Mouse (Mus musculus): Measurements from ENCODE around the gene Rnaseh2c. TPM values are rescaled to one million over a fixed set of nuclear protein-coding genes. Genes with fewer than 3 reads are reported as not detected.
A peak's percentile ranks its signal among the peaks of the same experiment; 100 is the strongest.

Rnaseh2c gene
- total RNA-seq, 1 experiment, result 99.5 TPM

DNA sequence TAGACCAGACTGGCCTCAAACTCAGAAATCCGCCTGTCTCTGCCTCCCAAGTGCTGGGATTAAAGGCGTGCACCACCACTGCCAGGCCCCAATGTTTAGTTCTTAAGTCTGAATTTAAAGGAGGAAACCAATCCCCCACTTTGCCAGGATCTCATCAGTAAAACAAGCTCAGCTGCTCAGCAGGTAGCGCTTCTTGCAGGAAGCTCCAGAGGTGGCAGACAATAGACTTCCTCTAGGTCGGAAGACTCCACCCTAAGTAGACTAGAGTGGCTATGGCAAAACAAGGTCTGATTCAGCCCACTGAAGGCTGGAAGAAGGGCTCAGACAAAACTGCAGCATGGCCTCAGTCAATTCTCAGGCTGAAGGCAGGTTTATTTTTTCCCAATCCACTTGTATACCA, 21.7 kb upstream of the Rnaseh2c start:
- Histone ChIP-seq H3K4me1 (ENCODE audit: control insufficient read depth in 2 of 2, insufficient read depth in 2 of 2, low read length in 2 of 2, poor library complexity in 1 of 2) (peaks cover 2 to 6% of the 10 kb centered on the region in 2 experiments; a peak in 1 of 4 replicates), H3K36me3 (ENCODE audit: control insufficient read depth, insufficient read depth, low read length, poor library complexity, severe bottlenecking) (no peaks in the 10 kb centered on the region), H3K9me3 (ENCODE audit: control insufficient read depth, insufficient read depth, low read depth, low read length) (no peaks in the 10 kb centered on the region), H3K4me3 (ENCODE audit: insufficient read depth in 1 of 2, low read depth in 1 of 2, low read length in 2 of 2, poor library complexity in 1 of 2, severe bottlenecking in 1 of 2) (no peak overlapping the region), H3K27ac (ENCODE audit: insufficient read depth, low read depth, low read length, poor library complexity, severe bottlenecking) (peak overlapping the region; percentile 90; the same call in 1 of the 2 replicates), H3K9ac (ENCODE audit: insufficient read depth, low read depth, low read length, poor library complexity, severe bottlenecking) (peak overlapping the region; percentile 51; the same call in 1 of the 2 replicates)
- DNase-seq (ENCODE audit: low read depth, low spot score), result peak; percentile 54
- TF ChIP-seq CHD2 (IDR thresholded peaks at IDR 0.05; ENCODE audit: low read depth, low read length), result no peak
- TF ChIP-seq ZNF384 (IDR thresholded peaks at IDR 0.05; ENCODE audit: low read depth, low read length), result no peak
- TF ChIP-seq ZC3H11A (IDR thresholded peaks at IDR 0.05; ENCODE audit: borderline replicate concordance, low read depth, low read length), result no peak
- TF ChIP-seq MAFK (IDR thresholded peaks at IDR 0.05; ENCODE audit: insufficient read depth, low read depth, low read length), result no peak
- TF ChIP-seq HCFC1 (IDR thresholded peaks at IDR 0.05; ENCODE audit: borderline replicate concordance, insufficient read depth, low read length), result no peak
- in situ Hi-C loops (cut with MboI; ENCODE audit: low sequenced_read_pairs in 2 of 2, unreplicated experiment in 2 of 2), result no loop called here

DNA sequence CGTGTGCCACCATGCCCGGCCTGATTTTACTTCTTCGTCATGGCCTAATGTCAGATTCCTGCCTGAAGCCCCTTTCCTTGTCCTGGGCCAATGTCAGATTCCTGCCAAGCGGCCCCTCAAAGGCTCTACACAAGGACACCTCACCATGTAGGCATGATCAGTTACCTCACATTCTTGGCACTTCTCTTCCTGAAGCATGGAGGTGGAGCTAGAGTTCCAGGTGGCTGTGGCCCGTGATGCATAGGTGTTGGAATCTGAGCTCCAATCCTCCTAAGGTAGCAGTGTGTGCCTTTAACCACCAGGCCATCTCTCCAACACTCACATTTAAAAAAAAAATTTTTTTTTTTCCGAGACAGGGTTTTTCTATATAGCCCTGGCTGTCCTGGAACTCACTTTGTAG, 20.9 kb upstream of the Rnaseh2c start:
- Histone ChIP-seq H3K4me1 (ENCODE audit: control insufficient read depth in 2 of 2, insufficient read depth in 2 of 2, low read length in 2 of 2, poor library complexity in 1 of 2) (peaks cover 2 to 6% of the 10 kb centered on the region in 2 experiments; a peak in 1 of 4 replicates), H3K9ac (ENCODE audit: insufficient read depth, low read depth, low read length, poor library complexity, severe bottlenecking) (no peak overlapping the region; the same call in 1 of the 2 replicates), H3K27ac (ENCODE audit: insufficient read depth, low read depth, low read length, poor library complexity, severe bottlenecking) (peak overlapping the region; percentile 54), H3K4me3 (ENCODE audit: insufficient read depth in 1 of 2, low read depth in 1 of 2, low read length in 2 of 2, poor library complexity in 1 of 2, severe bottlenecking in 1 of 2) (no peak overlapping the region), H3K36me3 (ENCODE audit: control insufficient read depth, insufficient read depth, low read length, poor library complexity, severe bottlenecking) (no peaks in the 10 kb centered on the region), H3K9me3 (ENCODE audit: control insufficient read depth, insufficient read depth, low read depth, low read length) (no peaks in the 10 kb centered on the region)
- TF ChIP-seq HCFC1 (IDR thresholded peaks at IDR 0.05; ENCODE audit: borderline replicate concordance, insufficient read depth, low read length), result no peak
- TF ChIP-seq MAFK (IDR thresholded peaks at IDR 0.05; ENCODE audit: insufficient read depth, low read depth, low read length), result no peak
- in situ Hi-C loops (cut with MboI; ENCODE audit: low sequenced_read_pairs in 2 of 2, unreplicated experiment in 2 of 2), result no loop called here
- no peak for DNase-seq (ENCODE audit: low read depth, low spot score)

GRCm38 (mm10) chr19:5581995-5582394, 19.7 kb upstream of the Rnaseh2c start:
- Histone ChIP-seq H3K9ac (ENCODE audit: insufficient read depth, low read depth, low read length, poor library complexity, severe bottlenecking) (no peak overlapping the region), H3K4me3 (ENCODE audit: insufficient read depth in 1 of 2, low read depth in 1 of 2, low read length in 2 of 2, poor library complexity in 1 of 2, severe bottlenecking in 1 of 2) (no peak overlapping the region), H3K36me3 (ENCODE audit: control insufficient read depth, insufficient read depth, low read length, poor library complexity, severe bottlenecking) (no peaks in the 10 kb centered on the region), H3K4me1 (ENCODE audit: control insufficient read depth in 2 of 2, insufficient read depth in 2 of 2, low read length in 2 of 2, poor library complexity in 1 of 2) (peaks cover 2 to 6% of the 10 kb centered on the region in 2 experiments; a peak in 1 of 4 replicates), H3K27ac (ENCODE audit: insufficient read depth, low read depth, low read length, poor library complexity, severe bottlenecking) (no peak overlapping the region), H3K9me3 (ENCODE audit: control insufficient read depth, insufficient read depth, low read depth, low read length) (no peaks in the 10 kb centered on the region)
- DNase-seq (ENCODE audit: low read depth, low spot score), result no peak
- TF ChIP-seq ZC3H11A (IDR thresholded peaks at IDR 0.05; ENCODE audit: borderline replicate concordance, low read depth, low read length), result no peak
- no peak for TF ChIP-seq HCFC1 (IDR thresholded peaks at IDR 0.05; ENCODE audit: borderline replicate concordance, insufficient read depth, low read length)
- TF ChIP-seq MAFK (IDR thresholded peaks at IDR 0.05; ENCODE audit: insufficient read depth, low read depth, low read length), result no peak
- TF ChIP-seq CHD2 (IDR thresholded peaks at IDR 0.05; ENCODE audit: low read depth, low read length), result no peak
- TF ChIP-seq ZNF384 (IDR thresholded peaks at IDR 0.05; ENCODE audit: low read depth, low read length), result no peak
- in situ Hi-C loops (cut with MboI; ENCODE audit: low sequenced_read_pairs in 2 of 2, unreplicated experiment in 2 of 2), result no loop called here

DNA sequence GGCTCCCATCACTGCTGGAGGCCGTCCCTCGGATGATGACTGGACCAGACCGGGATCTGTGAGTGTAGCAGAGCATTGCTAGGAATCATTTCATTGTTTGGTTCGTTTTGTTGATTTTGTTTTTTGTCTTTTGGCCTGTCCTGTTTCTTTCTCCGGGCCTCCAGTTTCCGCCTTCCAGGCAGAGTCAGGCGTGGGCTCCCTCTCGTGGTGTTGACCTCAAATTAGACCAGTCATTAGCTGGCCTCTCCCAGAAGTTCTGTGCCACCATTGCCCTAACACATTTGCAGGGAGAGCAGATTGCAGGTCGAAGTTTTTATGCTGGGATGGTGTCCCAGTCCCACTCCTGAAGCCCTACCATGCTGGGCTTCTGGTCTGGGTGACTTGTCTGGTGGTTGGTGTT, 12.5 kb upstream of the Rnaseh2c start:
- H3K9me3 ChIP-seq (ENCODE audit: control insufficient read depth, insufficient read depth, low read depth, low read length), result no peaks in the 10 kb centered on the region
- TF ChIP-seq MAFK (IDR thresholded peaks at IDR 0.05; ENCODE audit: insufficient read depth, low read depth, low read length) (no peak), ZNF384 (IDR thresholded peaks at IDR 0.05; ENCODE audit: low read depth, low read length) (no peak), ZC3H11A (IDR thresholded peaks at IDR 0.05; ENCODE audit: borderline replicate concordance, low read depth, low read length) (no peak), HCFC1 (IDR thresholded peaks at IDR 0.05; ENCODE audit: borderline replicate concordance, insufficient read depth, low read length) (no peak), CHD2 (IDR thresholded peaks at IDR 0.05; ENCODE audit: low read depth, low read length) (no peak)
- H3K9ac ChIP-seq (ENCODE audit: insufficient read depth, low read depth, low read length, poor library complexity, severe bottlenecking), result no peak overlapping the region; the same call in 1 of the 2 replicates
- H3K36me3 ChIP-seq (ENCODE audit: control insufficient read depth, insufficient read depth, low read length, poor library complexity, severe bottlenecking), result no peaks in the 10 kb centered on the region
- H3K4me3 ChIP-seq (ENCODE audit: insufficient read depth in 1 of 2, low read depth in 1 of 2, low read length in 2 of 2, poor library complexity in 1 of 2, severe bottlenecking in 1 of 2), result no peak overlapping the region
- no peak for DNase-seq (ENCODE audit: low read depth, low spot score)
- H3K4me1 ChIP-seq (ENCODE audit: control insufficient read depth in 2 of 2, insufficient read depth in 2 of 2, low read length in 2 of 2, poor library complexity in 1 of 2), result no peaks in the 10 kb centered on the region
- in situ Hi-C loops (cut with MboI; ENCODE audit: low sequenced_read_pairs in 2 of 2, unreplicated experiment in 2 of 2), result no loop called here
- H3K27ac ChIP-seq (ENCODE audit: insufficient read depth, low read depth, low read length, poor library complexity, severe bottlenecking), result no peak overlapping the region

DNA sequence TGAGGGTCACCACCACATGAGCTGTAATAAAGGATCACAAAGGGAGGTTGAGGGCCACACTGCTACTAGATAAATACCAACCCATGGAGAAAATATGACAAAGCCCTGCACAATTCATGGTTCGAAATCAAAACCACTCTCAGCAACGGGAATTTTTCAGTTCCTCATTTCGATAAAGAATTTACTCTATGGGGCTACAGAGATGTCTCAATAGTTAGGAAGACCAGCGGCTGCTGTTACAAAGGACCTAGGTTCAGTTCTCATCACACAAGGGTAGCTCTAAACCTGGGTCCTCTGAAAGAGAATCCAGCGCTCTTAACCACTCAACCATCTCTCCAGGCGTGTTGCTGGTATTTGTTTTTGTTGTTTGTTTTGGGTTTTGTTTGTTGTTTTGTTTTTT, 9.8 kb upstream of the Rnaseh2c start:
- no peaks in the 10 kb centered on the region for H3K36me3 ChIP-seq (ENCODE audit: control insufficient read depth, insufficient read depth, low read length, poor library complexity, severe bottlenecking)
- H3K4me1 ChIP-seq (ENCODE audit: control insufficient read depth in 2 of 2, insufficient read depth in 2 of 2, low read length in 2 of 2, poor library complexity in 1 of 2), result no peaks in the 10 kb centered on the region
- TF ChIP-seq ZC3H11A (IDR thresholded peaks at IDR 0.05; ENCODE audit: borderline replicate concordance, low read depth, low read length) (no peak), MAFK (IDR thresholded peaks at IDR 0.05; ENCODE audit: insufficient read depth, low read depth, low read length) (no peak), CHD2 (IDR thresholded peaks at IDR 0.05; ENCODE audit: low read depth, low read length) (no peak), ZNF384 (IDR thresholded peaks at IDR 0.05; ENCODE audit: low read depth, low read length) (no peak), HCFC1 (IDR thresholded peaks at IDR 0.05; ENCODE audit: borderline replicate concordance, insufficient read depth, low read length) (no peak)
- in situ Hi-C loops (cut with MboI; ENCODE audit: low sequenced_read_pairs in 2 of 2, unreplicated experiment in 2 of 2), result no loop called here
- H3K9me3 ChIP-seq (ENCODE audit: control insufficient read depth, insufficient read depth, low read depth, low read length), result no peaks in the 10 kb centered on the region
- DNase-seq (ENCODE audit: low read depth, low spot score), result no peak
- H3K27ac ChIP-seq (ENCODE audit: insufficient read depth, low read depth, low read length, poor library complexity, severe bottlenecking), result no peak overlapping the region
- H3K4me3 ChIP-seq (ENCODE audit: insufficient read depth in 1 of 2, low read depth in 1 of 2, low read length in 2 of 2, poor library complexity in 1 of 2, severe bottlenecking in 1 of 2), result no peak overlapping the region
- H3K9ac ChIP-seq (ENCODE audit: insufficient read depth, low read depth, low read length, poor library complexity, severe bottlenecking), result no peak overlapping the region
